Mouse (Mus musculus) brain, embryonic 14.5 days (tissue): Measurements from ENCODE around the gene Pole2.

Experiments
- CTCF ChIP-seq: fragments of 200-500 bp; IDR thresholded peaks from 2 replicates; pipeline ENCODE4 v1.5.1; 2012; ENCODE audit warnings: inconsistent platforms, mild to moderate bottlenecking, moderate library complexity, borderline replicate concordance; ENCODE audit not compliant: insufficient read depth, insufficient read length; ENCODE audit errors: extremely low read depth
- POLR2A ChIP-seq: fragments of 200-500 bp; IDR thresholded peaks from 2 replicates; pipeline ENCODE4 v1.6.1; 2012; ENCODE audit warnings: mild to moderate bottlenecking, inconsistent platforms, borderline replicate concordance; ENCODE audit not compliant: poor library complexity, insufficient read depth, insufficient read length, severe bottlenecking; ENCODE audit errors: extremely low read depth

DNA sequence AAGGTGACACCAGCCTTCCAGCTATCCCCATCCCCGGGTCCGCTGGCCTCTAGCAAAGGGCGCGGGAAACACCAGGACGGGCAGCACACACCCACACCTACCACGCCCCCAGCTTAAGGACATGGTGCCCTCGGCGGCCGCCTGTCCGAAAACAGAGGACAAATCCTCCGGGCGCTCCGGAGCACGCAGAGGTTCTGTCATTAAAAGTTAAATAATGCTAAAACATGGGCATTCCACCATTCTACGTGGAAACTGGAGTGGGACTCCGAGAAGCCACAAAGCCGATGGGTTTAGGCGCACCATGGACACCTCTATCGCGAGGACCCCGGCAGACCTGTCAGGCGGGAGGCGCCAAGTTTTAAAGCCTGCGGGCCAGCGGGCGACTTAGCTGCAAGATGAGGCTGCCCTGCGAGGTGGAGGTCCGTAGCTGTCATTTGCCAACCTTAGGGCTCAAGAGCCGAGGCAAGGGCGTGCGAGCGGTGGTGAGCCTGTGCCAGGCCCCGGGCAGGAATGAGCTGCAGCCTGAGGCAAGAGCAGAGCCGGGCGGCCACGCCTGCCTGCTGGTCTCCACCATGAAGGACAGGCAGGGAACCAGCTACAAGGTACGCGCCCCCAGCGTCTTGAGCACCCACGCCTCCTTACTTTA lies 59.4 kb downstream of the Pole2 start, which contains the start of gene Lrr1:
- TF ChIP-seq CTCF (no peak), POLR2A (no peak)
